Mouse (Mus musculus) erythroblast, embryonic 14.5 days (primary cell): ENCODE results near the gene Zfp473.

Experiments
- GATA1 ChIP-seq: IDR thresholded peaks from 2 replicates; pipeline ENCODE4 v1.6.1; 2012; ENCODE audit warnings: low read length, inconsistent platforms, mixed read lengths
- TAL1 ChIP-seq: IDR thresholded peaks from 3 replicates; pipeline ENCODE4 v1.6.1; 2012; ENCODE audit warnings: low read length, inconsistent platforms, mixed read lengths

- no peak for TF ChIP-seq GATA1
- TF ChIP-seq TAL1 = no peak
These were observed 46.5 kb downstream of the Zfp473 start for GRCm38 (mm10) chr7:44704363-44704762.
